Mouse (Mus musculus) heart, postnatal 0 days (tissue): Measurements from ENCODE around the gene Def6.

Experiments used
- CTCF ChIP-seq: IDR thresholded peaks from 2 replicates; pipeline ENCODE4 v1.5.1; 2016; ENCODE audit warnings: antibody characterized with exemption, control low read depth, low read depth
- EP300 ChIP-seq: IDR thresholded peaks from 2 replicates; pipeline ENCODE4 v1.6.1; 2016; ENCODE audit warnings: antibody characterized with exemption, low read depth

GRCm38 (mm10) chr17:28235982-28236635, 28.5 kb downstream of the Def6 start:
- no peak for TF ChIP-seq CTCF
- no peak for TF ChIP-seq EP300
